Mouse (Mus musculus) liver, postnatal 0 days (tissue): Measurements from ENCODE around the gene Ddx43. TPM values are rescaled to one million over a fixed set of nuclear protein-coding genes. Genes with fewer than 3 reads are reported as not detected.
A peak's percentile ranks its signal among the peaks of the same experiment; 100 is the strongest.

ENCODE experiments used
- ATAC-seq: fragments of 200-750 bp; cut with Nextera tagmentation; 2 replicates; pipeline ENCODE4 v1.8.0; 2017; ENCODE audit warnings: mild to moderate bottlenecking, moderate library complexity
- DNase-seq: peaks from one replicate; pipeline ENCODE4 v3.0.0-alpha.2; 2016
- H3K27ac ChIP-seq: fragments of 300-500 bp; sonication (generic); 2 replicates; pipeline ENCODE4 v1.5.1; 2014; ENCODE audit warnings: antibody characterized with exemption, moderate library complexity, mild to moderate bottlenecking, low read depth
- H3K27me3 ChIP-seq: fragments of 300-500 bp; sonication (generic); 2 replicates; pipeline ENCODE4 v1.6.1; 2014; ENCODE audit warnings: low read length, control low read depth, mixed read lengths; ENCODE audit not compliant: insufficient read depth
- H3K36me3 ChIP-seq: fragments of 300-500 bp; sonication (generic); replicated peaks from 2 replicates; pipeline ENCODE4 v1.6.1; 2014; ENCODE audit warnings: mild to moderate bottlenecking, control low read depth, low read length, moderate library complexity, mixed read lengths; ENCODE audit not compliant: insufficient read depth
- H3K4me1 ChIP-seq: fragments of 300-500 bp; sonication (generic); 2 replicates; pipeline ENCODE4 v1.6.1; 2014; ENCODE audit warnings: antibody characterized with exemption, mild to moderate bottlenecking, control low read depth; ENCODE audit not compliant: insufficient read depth
- H3K4me2 ChIP-seq: fragments of 300-500 bp; sonication (generic); 2 replicates; pipeline ENCODE4 v1.6.1; 2014; ENCODE audit warnings: low read depth, mild to moderate bottlenecking, low read length, moderate library complexity, mixed read lengths
- H3K4me3 ChIP-seq: fragments of 300-500 bp; sonication (generic); 2 replicates; pipeline ENCODE4 v1.5.1; 2014; ENCODE audit warnings: low read depth, low read length
- H3K9ac ChIP-seq: fragments of 300-500 bp; sonication (generic); replicated peaks from 2 replicates; pipeline ENCODE4 v1.6.1; 2014; ENCODE audit warnings: mild to moderate bottlenecking, moderate library complexity
- H3K9me3 ChIP-seq: fragments of 300-500 bp; sonication (generic); 2 replicates; pipeline ENCODE4 v1.6.1; 2016; ENCODE audit warnings: mild to moderate bottlenecking, control low read depth, low read length, mixed read lengths
- CTCF ChIP-seq: sonication (generic); IDR thresholded peaks from 2 replicates; pipeline ENCODE4 v1.5.1; 2016; ENCODE audit warnings: antibody characterized with exemption, low read depth
- EP300 ChIP-seq: IDR thresholded peaks from 2 replicates; pipeline ENCODE4 v1.6.1; 2016; ENCODE audit warnings: antibody characterized with exemption, low read depth, mild to moderate bottlenecking
- WGBS: fragments of 180-500 bp; shearing (Covaris S2); extraction: QIAGEN DNeasy Blood & Tissue Kit; methylation state at CpG from one replicate; pipeline ENCODE4 v1.1.7; 2014; ENCODE audit not compliant: insufficient replicate concordance; 5-methylcytosine and 5-hydroxymethylcytosine counted together
- polyA plus RNA-seq: library from polyadenylated mRNA; unstranded; fragments of >200 nt; fragmentation: Nextera tagmentation; extraction: Ambion mirVana; gene quantifications from 2 replicates; pipeline ENCODE4 v1.2.1, GENCODE M21; 2015

Gene Ddx43
- polyA plus RNA-seq, 1 experiment from 2014 or later: not detected

DNA sequence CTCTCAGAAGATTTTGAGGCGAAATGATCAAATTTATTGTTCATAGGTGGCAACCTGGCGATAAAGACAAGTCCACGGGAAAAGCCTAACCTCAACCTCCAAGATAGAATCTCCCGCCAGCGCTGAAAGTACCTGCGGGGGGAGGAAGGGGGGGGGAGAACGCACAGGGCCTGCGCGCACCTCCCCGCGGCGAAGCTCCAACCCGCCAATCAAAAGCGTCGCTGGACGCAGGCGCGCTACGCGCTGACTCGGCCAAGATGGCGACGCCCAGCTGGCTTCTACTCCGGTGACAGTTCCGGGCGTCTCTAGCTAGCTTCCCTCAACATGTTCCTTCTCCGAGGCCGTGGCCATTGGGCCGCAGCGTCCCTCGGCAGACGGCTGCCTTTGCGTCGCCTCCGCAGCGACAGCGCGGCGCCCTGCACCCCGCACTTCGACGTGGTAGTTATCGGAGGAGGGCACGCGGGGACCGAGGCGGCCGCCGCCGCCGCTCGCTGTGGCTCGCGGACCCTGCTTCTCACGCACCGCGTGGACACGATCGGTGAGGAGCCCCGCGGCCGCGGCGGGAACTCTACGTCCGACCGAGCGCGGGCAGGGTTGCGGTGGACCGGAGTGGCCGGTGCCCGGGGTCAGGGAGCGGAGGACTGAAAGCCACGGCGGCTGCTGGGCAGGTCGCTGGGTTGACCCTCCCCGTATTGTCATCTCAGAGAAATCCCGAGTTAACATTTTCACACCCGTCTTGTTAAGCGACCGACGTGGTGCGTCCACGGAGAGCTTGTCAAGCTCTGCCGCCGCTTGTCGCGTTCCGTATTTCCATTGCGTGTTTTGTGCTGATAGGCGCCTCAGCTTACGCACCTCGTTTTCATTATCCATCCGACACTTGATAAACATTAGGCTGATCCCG is 52.6 kb downstream of the Ddx43 start, which contains the start of the genes Mto1 and Gm17324:
Gene Mto1 (plus strand): TSS at position 236 of the 901 bp plus-strand sequence.
Gene Gm17324 (minus strand): TSS at position 814 of the 901 bp plus-strand sequence.
- peak within 1 kb of the TSS; percentile 96 for H3K27ac ChIP-seq
- WGBS: under 1% methylated on average over 89 of the region's 96 CpGs
- H3K4me2 ChIP-seq: peak within 1 kb of the TSS; percentile 68
- peak; percentile 96 for DNase-seq
- peak within 1 kb of the TSS; percentile 97 for H3K9ac ChIP-seq
- peak; percentile 95 for ATAC-seq
- H3K9me3 ChIP-seq: no peaks in the 10 kb centered on the region
- peaks cover 13% of the 10 kb centered on the region for H3K4me1 ChIP-seq
- peak within 1 kb of the TSS; percentile 100 for H3K4me3 ChIP-seq
- H3K27me3 ChIP-seq: peaks cover 23% of the 10 kb centered on the region
- H3K36me3 ChIP-seq: peaks cover 21% of the 10 kb centered on the region
- TF ChIP-seq EP300 (no peak), CTCF (no peak)

DNA sequence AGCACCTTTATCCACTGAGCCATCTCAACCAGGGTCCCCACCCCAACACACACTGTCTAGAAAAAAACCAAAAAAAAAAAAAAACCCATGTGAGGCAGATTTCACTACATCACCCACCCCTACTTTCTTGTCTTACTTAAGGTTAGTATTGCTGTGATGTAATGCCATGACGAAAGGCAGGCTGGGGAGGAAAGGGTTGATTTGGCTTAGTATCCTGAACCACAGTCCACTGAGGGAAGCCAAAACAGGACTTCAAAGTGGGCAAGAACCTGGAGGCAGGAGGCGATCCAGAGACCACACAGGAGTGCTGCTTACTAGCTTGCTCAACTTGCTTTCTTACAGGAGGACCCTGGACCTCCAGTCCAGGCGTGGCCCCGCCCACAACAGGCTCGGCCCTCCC is 54.8 kb downstream of the Ddx43 start:
- H3K36me3 ChIP-seq: peaks cover 35% of the 10 kb centered on the region
- ATAC-seq (no peak), DNase-seq (no peak)
- H3K4me2 ChIP-seq: no peak overlapping the region
- WGBS: 68% methylated on average over 5 of the region's 5 CpGs
- 0 out of 2 replicates have a peak, but pooled peaks cover 6% of the 10 kb centered on the region for H3K27me3 ChIP-seq
- H3K9me3 ChIP-seq: no peaks in the 10 kb centered on the region
- no peak overlapping the region for H3K9ac ChIP-seq
- no peak for TF ChIP-seq CTCF
- TF ChIP-seq EP300: no peak
- H3K27ac ChIP-seq: no peak overlapping the region
- H3K4me3 ChIP-seq: no peak overlapping the region
- peaks cover 9% of the 10 kb centered on the region for H3K4me1 ChIP-seq

DNA sequence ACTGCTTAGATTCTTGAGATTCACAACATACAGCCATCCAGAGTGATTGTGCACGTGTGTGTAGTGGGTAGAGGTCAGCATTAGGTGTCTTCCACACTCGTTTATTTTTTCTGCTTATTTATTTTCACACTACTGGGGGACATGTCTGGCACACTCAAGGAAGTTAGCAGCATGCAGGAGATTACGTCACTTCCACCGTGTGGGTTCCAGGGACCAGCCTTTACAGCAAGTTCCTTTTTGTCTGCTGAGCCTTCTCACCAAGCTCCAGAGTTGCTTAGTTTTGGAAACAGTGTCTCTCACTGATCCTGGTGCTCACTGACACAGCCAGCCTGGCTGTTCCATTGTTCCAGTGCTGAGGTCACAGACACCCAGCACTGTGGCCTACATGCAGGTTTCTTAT is 55.8 kb downstream of the Ddx43 start:
- Histone ChIP-seq H3K27ac (peak overlapping the region; percentile 37; the same call in 1 of the 2 replicates), H3K4me3 (no peak overlapping the region), H3K4me2 (no peak overlapping the region), H3K4me1 (peaks cover 9% of the 10 kb centered on the region), H3K9ac (no peak overlapping the region), H3K27me3 (no peaks in the 10 kb centered on the region), H3K9me3 (no peaks in the 10 kb centered on the region), H3K36me3 (peaks cover 43% of the 10 kb centered on the region)
- DNase-seq (no peak), ATAC-seq (no peak)
- WGBS: 39% methylated on average over 4 of the region's 4 CpGs
- TF ChIP-seq CTCF: no peak
- no peak for TF ChIP-seq EP300

DNA sequence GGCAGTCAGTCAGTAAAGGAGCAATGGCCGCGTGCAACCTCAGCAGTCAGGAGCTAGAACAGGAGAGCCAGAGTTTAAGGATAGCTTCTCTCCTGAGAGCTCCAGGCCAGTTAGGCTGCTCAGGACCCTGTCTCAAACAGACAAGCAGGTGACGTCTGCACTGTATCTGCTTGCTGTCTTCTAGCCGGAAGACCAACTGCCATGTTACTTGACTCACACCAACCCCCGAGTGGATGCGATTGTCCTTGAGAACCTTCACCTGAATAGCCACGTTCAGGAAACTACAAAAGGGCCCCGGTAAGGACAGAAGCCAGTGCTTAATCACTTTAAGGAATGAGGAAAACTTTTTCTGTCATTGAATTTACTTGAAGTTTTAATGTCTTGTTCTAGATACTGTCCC is 61.4 kb downstream of the Ddx43 start:
- no peak overlapping the region for H3K4me2 ChIP-seq
- no peak overlapping the region for H3K9ac ChIP-seq
- no peak overlapping the region for H3K4me3 ChIP-seq
- 85% methylated on average over 8 of the region's 8 CpGs for WGBS
- no peaks in the 10 kb centered on the region for H3K4me1 ChIP-seq
- DNase-seq (no peak), ATAC-seq (no peak)
- no peaks in the 10 kb centered on the region for H3K27me3 ChIP-seq
- TF ChIP-seq EP300: no peak
- TF ChIP-seq CTCF: no peak
- no peak overlapping the region for H3K27ac ChIP-seq
- H3K9me3 ChIP-seq: no peaks in the 10 kb centered on the region
- peaks cover 72% of the 10 kb centered on the region for H3K36me3 ChIP-seq

DNA sequence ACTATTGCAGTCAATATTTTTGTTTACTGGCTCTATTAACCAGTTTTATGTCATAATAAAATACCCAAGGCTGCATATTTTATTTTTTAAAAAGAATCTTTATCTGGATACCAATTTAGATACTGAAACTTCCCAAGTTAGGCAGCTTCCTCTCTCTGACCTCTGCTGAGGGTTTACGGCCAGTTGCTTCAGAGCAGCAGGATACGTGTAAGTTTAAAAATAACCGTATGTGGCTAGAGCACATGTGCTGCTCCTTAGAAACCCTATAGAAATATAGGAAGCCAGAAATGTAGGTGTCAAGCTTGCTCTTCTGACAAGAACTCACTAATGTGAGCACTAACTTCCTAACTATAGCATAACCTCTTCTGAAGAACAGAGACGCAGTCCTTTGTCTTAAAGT is 67.8 kb downstream of the Ddx43 start:
- Histone ChIP-seq H3K9me3 (no peaks in the 10 kb centered on the region), H3K4me3 (no peak overlapping the region), H3K27me3 (no peaks in the 10 kb centered on the region), H3K4me1 (no peaks in the 10 kb centered on the region), H3K4me2 (no peak overlapping the region), H3K27ac (0 out of 2 replicates have a peak overlapping the region, but pooled peaks have one; percentile 22), H3K36me3 (peaks cover 71% of the 10 kb centered on the region), H3K9ac (no peak overlapping the region)
- DNase-seq (no peak), ATAC-seq (no peak)
- TF ChIP-seq CTCF (no peak), EP300 (no peak)
- WGBS: 62% methylated on average over 4 of the region's 4 CpGs

DNA sequence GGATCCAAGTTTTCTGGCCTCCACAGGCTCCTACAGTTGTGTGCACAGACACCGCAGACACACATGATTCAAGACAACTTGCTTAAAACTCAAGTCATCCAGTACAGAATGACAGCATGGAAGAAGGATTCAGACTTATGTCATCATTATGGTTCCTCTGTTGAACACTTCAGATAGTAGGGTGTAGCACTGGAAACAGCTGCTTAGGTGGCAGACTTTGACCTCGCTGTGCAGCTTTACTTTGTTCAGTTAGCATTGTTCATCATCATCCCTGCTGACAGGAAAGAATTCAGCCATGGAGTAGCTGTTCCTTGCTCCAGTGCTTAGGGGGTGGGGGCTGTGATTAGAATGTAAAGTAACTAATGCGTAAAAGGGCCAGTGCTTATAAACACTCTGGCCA is 70.1 kb downstream of the Ddx43 start:
- Histone ChIP-seq H3K9ac (no peak overlapping the region), H3K27me3 (no peaks in the 10 kb centered on the region), H3K4me2 (no peak overlapping the region), H3K9me3 (no peaks in the 10 kb centered on the region), H3K27ac (no peak overlapping the region), H3K4me1 (no peaks in the 10 kb centered on the region), H3K4me3 (no peak overlapping the region), H3K36me3 (peaks cover 65% of the 10 kb centered on the region)
- 89% methylated on average over 3 of the region's 3 CpGs for WGBS
- ATAC-seq (no peak), DNase-seq (no peak)
- TF ChIP-seq CTCF (no peak), EP300 (no peak)

Other genes starting within 250 kb of the Ddx43 start
- gene Gsta4, start 213.0 kb upstream of the Ddx43 start, polyA plus RNA-seq: 19.9 and 25.5 TPM in 2 replicates
- 0.39 TPM in 1 of 2 replicates, not detected in the other for gene Gsta1, start 165.1 kb upstream of the Ddx43 start, polyA plus RNA-seq
- 0.13 TPM in 1 of 2 replicates, not detected in the other for gene Gm3776, start 138.6 kb upstream of the Ddx43 start, polyA plus RNA-seq
- gene Gm10639, start 105.9 kb upstream of the Ddx43 start, polyA plus RNA-seq: not detected in 2 replicates
- not detected in 2 replicates for gene Omt2a, start 81.0 kb upstream of the Ddx43 start, polyA plus RNA-seq
- gene Omt2b, start 68.2 kb upstream of the Ddx43 start, polyA plus RNA-seq: not detected in 2 replicates
- gene Gsta2, start 40.0 kb upstream of the Ddx43 start, polyA plus RNA-seq: 1.3 and 2.3 TPM in 2 replicates
- not detected in 2 replicates for gene Dppa5a, start 27.6 kb upstream of the Ddx43 start, polyA plus RNA-seq
- not detected in 2 replicates for gene Ooep, start 17.1 kb upstream of the Ddx43 start, polyA plus RNA-seq
- 0.85 and 0.92 TPM in 2 replicates for gene Cgas, start 47.5 kb downstream of the Ddx43 start, polyA plus RNA-seq
- gene Mto1, start 52.4 kb downstream of the Ddx43 start, polyA plus RNA-seq: 10.9 and 11.5 TPM in 2 replicates
- 0.70 and 0.75 TPM in 2 replicates for gene Gm17324, start 53.0 kb downstream of the Ddx43 start, polyA plus RNA-seq
- gene Eef1a1, start 93.4 kb downstream of the Ddx43 start, polyA plus RNA-seq: 1,946 and 1,972 TPM in 2 replicates
- gene Slc17a5, start 192.3 kb downstream of the Ddx43 start, polyA plus RNA-seq: 5.2 and 6.2 TPM in 2 replicates
- gene Cd109, start 219.8 kb downstream of the Ddx43 start, polyA plus RNA-seq: 0.04 TPM in 2 replicates